Mouse (Mus musculus): ENCODE data around the gene Dirc2. TPM values are rescaled to one million over a fixed set of nuclear protein-coding genes. Genes with fewer than 3 reads are reported as not detected.

Dirc2 gene
- polyA plus RNA-seq, 2 experiments: 4.9 to 5.9 TPM

DNA sequence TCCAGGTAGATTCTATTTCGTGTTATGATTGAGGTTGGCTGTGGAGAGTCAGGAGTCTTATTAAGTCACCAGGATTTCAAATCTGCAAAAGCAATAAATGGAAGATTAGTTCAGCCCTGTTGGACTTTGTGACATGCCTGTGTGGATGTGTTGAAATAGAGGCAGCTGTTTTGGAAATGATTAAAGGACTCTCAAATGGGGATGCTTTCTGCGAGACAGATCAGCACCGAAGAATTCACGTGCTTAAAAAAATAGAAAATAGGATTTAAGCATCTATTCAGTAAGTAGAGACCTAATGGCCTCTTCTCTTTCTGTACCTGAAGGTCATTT, 38.5 kb upstream of the Dirc2 start:
- Histone ChIP-seq H3K9me3 (ENCODE audit: control insufficient read depth, low read length) (peaks cover 9% of the 10 kb centered on the region), H3K36me3 (replicated peaks; ENCODE audit: control insufficient read depth, insufficient read depth, low read depth) (peaks cover 13% of the 10 kb centered on the region), H3K4me3 (ENCODE audit: insufficient read depth in 1 of 2, low read depth in 2 of 2, low read length in 2 of 2) (peak overlapping the region; percentile 35 to 58), H3K4me2 (ENCODE audit: low read depth) (peak overlapping the region; percentile 81), H3K27ac (peak overlapping the region; percentile 96), H3K9ac (replicated peaks) (peak overlapping the region; percentile 67), H3K4me1 (replicated peaks; ENCODE audit: control insufficient read depth in 2 of 2, insufficient read depth in 2 of 2, low read length in 1 of 2) (peaks cover 31 to 36% of the 10 kb centered on the region in 2 experiments), H3K27me3 (ENCODE audit: control insufficient read depth, insufficient read depth, low read length) (no peaks in the 10 kb centered on the region)
- no peak for DNase-seq (ENCODE audit: low read depth in 3 of 3, low spot score in 3 of 3)
- WGBS (ENCODE audit: insufficient replicate concordance): 17% methylated on average over 4 of the region's 4 CpGs
- TF ChIP-seq EP300 (IDR thresholded peaks at IDR 0.05; ENCODE audit: low read depth) (peak; percentile 3; the same call in 1 of the 2 replicates), CTCF (IDR thresholded peaks at IDR 0.05; ENCODE audit: low read depth) (no peak)
- ATAC-seq (ENCODE audit: insufficient read depth): peak; percentile 57; the same call in 1 of the 2 replicates

DNA sequence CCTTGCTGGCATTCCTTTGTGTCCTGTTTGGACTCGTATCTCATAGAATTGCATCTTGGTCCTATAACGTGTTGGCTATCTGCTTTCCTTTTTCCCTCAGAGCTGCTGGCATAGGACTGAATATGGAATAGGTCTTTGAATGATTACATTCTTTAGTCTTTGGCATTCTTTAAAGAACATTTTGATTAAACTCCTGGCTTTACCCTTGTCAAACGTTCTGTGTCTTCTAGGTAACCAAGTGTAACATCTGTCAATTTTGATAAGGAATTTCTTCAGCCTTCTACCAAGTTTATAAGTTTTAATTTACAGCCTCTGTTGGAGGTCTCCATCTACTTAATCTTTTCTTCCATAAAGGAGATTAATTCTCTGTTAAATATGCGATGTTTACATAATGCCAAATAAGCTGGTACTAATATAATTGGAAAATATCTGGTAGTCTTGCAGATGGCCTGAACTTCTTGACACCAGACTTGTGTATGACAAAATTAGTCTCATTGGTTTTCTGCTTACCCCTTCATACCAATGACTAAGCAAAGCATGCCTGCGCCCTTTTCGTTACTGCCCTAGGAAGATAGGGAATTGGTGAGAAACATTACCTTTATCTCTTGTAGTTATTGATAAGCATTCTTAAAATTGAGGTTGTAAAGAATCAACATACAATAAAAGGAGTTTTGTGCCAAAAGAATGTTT, 38.0 kb upstream of the Dirc2 start:
- Histone ChIP-seq H3K4me2 (ENCODE audit: low read depth) (peak overlapping the region; percentile 81), H3K9me3 (ENCODE audit: control insufficient read depth, low read length) (peaks cover 9% of the 10 kb centered on the region), H3K4me3 (ENCODE audit: insufficient read depth in 1 of 2, low read depth in 2 of 2, low read length in 2 of 2) (peak overlapping the region; percentile 35 to 58; a peak in 3 of 4 replicates), H3K27ac (peak overlapping the region; percentile 96), H3K4me1 (replicated peaks; ENCODE audit: control insufficient read depth in 2 of 2, insufficient read depth in 2 of 2, low read length in 1 of 2) (peaks cover 31 to 36% of the 10 kb centered on the region in 2 experiments), H3K9ac (replicated peaks) (peak overlapping the region; percentile 67), H3K36me3 (replicated peaks; ENCODE audit: control insufficient read depth, insufficient read depth, low read depth) (peaks cover 13% of the 10 kb centered on the region), H3K27me3 (ENCODE audit: control insufficient read depth, insufficient read depth, low read length) (no peaks in the 10 kb centered on the region)
- DNase-seq (ENCODE audit: low read depth in 3 of 3, low spot score in 3 of 3) (peak; percentile 80 to 89 (median 86)), ATAC-seq (ENCODE audit: insufficient read depth) (peak; percentile 87)
- TF ChIP-seq EP300 (IDR thresholded peaks at IDR 0.05; ENCODE audit: low read depth) (peak; percentile 96), CTCF (IDR thresholded peaks at IDR 0.05; ENCODE audit: low read depth) (no peak)
- 22% methylated on average over 6 of the region's 6 CpGs for WGBS (ENCODE audit: insufficient replicate concordance)

DNA sequence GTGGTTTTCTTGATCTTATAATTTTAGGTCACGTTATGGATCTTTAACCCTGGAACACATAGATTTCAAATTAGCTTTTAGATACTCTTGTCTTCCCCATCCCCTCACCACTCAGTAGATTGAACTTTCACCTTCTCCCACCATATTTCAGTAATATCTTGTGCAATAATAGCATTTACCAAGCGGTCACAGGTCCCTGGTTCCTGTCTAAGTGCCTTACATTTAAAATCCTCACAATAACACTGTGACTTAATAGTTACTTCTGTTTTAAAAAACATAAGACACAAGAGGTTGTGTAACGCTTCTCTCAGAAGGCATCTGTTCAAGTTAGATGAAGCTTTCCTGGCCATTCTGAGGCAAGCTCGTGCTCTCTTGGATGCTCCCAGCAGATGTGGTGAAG, 34.6 kb upstream of the Dirc2 start:
- Histone ChIP-seq H3K4me3 (ENCODE audit: insufficient read depth in 1 of 2, low read depth in 2 of 2, low read length in 2 of 2) (no peak overlapping the region), H3K9ac (replicated peaks) (no peak overlapping the region), H3K9me3 (ENCODE audit: control insufficient read depth, low read length) (no peaks in the 10 kb centered on the region), H3K4me1 (replicated peaks; ENCODE audit: control insufficient read depth in 2 of 2, insufficient read depth in 2 of 2, low read length in 1 of 2) (peaks cover 22 to 26% of the 10 kb centered on the region in 2 experiments), H3K27me3 (ENCODE audit: control insufficient read depth, insufficient read depth, low read length) (no peaks in the 10 kb centered on the region), H3K27ac (no peak overlapping the region; the same call in none of the 2 replicates), H3K4me2 (ENCODE audit: low read depth) (no peak overlapping the region), H3K36me3 (replicated peaks; ENCODE audit: control insufficient read depth, insufficient read depth, low read depth) (no peaks in the 10 kb centered on the region; the same call in none of the 2 replicates)
- no peak for TF ChIP-seq EP300 (IDR thresholded peaks at IDR 0.05; ENCODE audit: low read depth)
- TF ChIP-seq CTCF (IDR thresholded peaks at IDR 0.05; ENCODE audit: low read depth): no peak
- DNase-seq (ENCODE audit: low read depth in 3 of 3, low spot score in 3 of 3): no peak
- WGBS (ENCODE audit: insufficient replicate concordance): 77% methylated on average over 4 of the region's 4 CpGs
- no peak for ATAC-seq (ENCODE audit: insufficient read depth)

DNA sequence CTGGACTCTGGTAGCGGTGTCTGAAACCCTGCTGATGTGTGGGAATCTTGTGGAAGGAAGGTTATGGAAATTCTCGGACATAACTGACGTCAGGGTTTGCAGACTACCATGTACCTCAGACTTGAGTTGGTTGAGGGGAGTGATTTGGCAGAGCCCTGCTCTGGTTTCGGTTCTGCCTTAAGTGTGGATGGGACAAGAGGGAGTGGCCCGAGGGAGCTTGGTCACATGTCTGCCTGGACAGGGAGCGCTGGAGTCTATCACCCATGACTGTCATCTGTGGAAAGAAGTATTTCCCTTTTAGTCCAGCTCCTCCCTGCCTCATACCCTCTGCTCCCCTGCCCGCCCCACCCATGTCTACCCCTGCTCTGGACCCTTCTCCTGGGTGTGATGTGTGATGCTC, 33.0 kb upstream of the Dirc2 start:
- Histone ChIP-seq H3K9me3 (ENCODE audit: control insufficient read depth, low read length) (no peaks in the 10 kb centered on the region), H3K27ac (no peak overlapping the region), H3K9ac (replicated peaks) (no peak overlapping the region), H3K4me3 (ENCODE audit: insufficient read depth in 1 of 2, low read depth in 2 of 2, low read length in 2 of 2) (no peak overlapping the region), H3K4me2 (ENCODE audit: low read depth) (no peak overlapping the region), H3K36me3 (replicated peaks; ENCODE audit: control insufficient read depth, insufficient read depth, low read depth) (no peaks in the 10 kb centered on the region; the same call in none of the 2 replicates), H3K27me3 (ENCODE audit: control insufficient read depth, insufficient read depth, low read length) (no peaks in the 10 kb centered on the region), H3K4me1 (replicated peaks; ENCODE audit: control insufficient read depth in 2 of 2, insufficient read depth in 2 of 2, low read length in 1 of 2) (peaks cover 15 to 16% of the 10 kb centered on the region in 2 experiments)
- WGBS (ENCODE audit: insufficient replicate concordance): 85% methylated on average over 7 of the region's 7 CpGs
- TF ChIP-seq EP300 (IDR thresholded peaks at IDR 0.05; ENCODE audit: low read depth): no peak
- no peak for TF ChIP-seq CTCF (IDR thresholded peaks at IDR 0.05; ENCODE audit: low read depth)
- DNase-seq (ENCODE audit: low read depth in 3 of 3, low spot score in 3 of 3) (no peak), ATAC-seq (ENCODE audit: insufficient read depth) (no peak)

DNA sequence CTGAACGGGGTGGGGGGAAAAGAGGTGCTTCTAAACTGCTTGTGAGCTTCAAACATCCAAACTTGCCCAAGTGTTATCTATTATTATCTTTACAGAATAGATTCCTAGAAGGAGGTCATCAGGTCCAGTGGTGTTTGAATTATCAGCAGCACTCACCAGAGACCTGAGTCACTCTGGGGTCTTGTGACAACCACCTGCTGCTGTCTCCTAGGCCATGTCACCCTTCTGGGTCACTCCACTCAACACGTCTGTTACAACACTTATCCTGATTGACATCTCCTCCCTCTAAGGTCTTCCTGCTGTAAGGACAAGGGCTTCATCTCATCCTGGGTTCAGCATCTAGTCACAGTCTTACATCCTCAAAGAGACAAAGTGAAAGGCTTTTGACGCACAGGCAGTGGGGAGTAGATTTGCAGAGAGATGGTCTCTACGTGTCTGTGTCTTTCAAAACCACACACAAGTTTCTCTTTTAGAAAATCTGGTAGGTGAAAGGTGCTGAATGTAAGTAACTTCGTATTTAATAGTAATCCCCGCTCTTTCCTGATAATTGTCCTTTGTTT, 22.9 kb upstream of the Dirc2 start:
- ATAC-seq (ENCODE audit: insufficient read depth): no peak
- peaks cover 12% of the 10 kb centered on the region for H3K36me3 ChIP-seq (replicated peaks; ENCODE audit: control insufficient read depth, insufficient read depth, low read depth)
- TF ChIP-seq CTCF (IDR thresholded peaks at IDR 0.05; ENCODE audit: low read depth): no peak
- TF ChIP-seq EP300 (IDR thresholded peaks at IDR 0.05; ENCODE audit: low read depth): no peak
- no peaks in the 10 kb centered on the region for H3K9me3 ChIP-seq (ENCODE audit: control insufficient read depth, low read length)
- H3K4me2 ChIP-seq (ENCODE audit: low read depth): no peak overlapping the region
- H3K27me3 ChIP-seq (ENCODE audit: control insufficient read depth, insufficient read depth, low read length): no peaks in the 10 kb centered on the region
- DNase-seq (ENCODE audit: low read depth in 3 of 3, low spot score in 3 of 3): no peak
- no peak overlapping the region for H3K27ac ChIP-seq
- H3K4me1 ChIP-seq (replicated peaks; ENCODE audit: control insufficient read depth in 2 of 2, insufficient read depth in 2 of 2, low read length in 1 of 2): peaks cover 0 to 3% of the 10 kb centered on the region in 2 experiments; a peak in 1 of 4 replicates
- 71% methylated on average over 6 of the region's 6 CpGs for WGBS (ENCODE audit: insufficient replicate concordance)
- H3K4me3 ChIP-seq (ENCODE audit: insufficient read depth in 1 of 2, low read depth in 2 of 2, low read length in 2 of 2): no peak overlapping the region
- no peak overlapping the region for H3K9ac ChIP-seq (replicated peaks)
